Mouse (Mus musculus) heart, embryonic 13.5 days (tissue): ENCODE results near the gene Zfp213. TPM values are rescaled to one million over a fixed set of nuclear protein-coding genes. Genes with fewer than 3 reads are reported as not detected.
"Not testable (repeated sequence)": the region's sequence is repeated elsewhere in the genome, so short reads cannot be mapped to it uniquely, and the experiment has no call there.

Experiments used
- ATAC-seq: fragments of 200-750 bp; cut with Nextera tagmentation; 2 replicates; pipeline ENCODE4 v1.8.0; 2017; ENCODE audit warnings: moderate TSS enrichment; ENCODE audit not compliant: insufficient number of reproducible peaks, low FRiP score, low TSS enrichment; ENCODE audit errors: extremely low read depth
- H3K27ac ChIP-seq: fragments of 300-500 bp; sonication (generic); replicated peaks from 2 replicates; pipeline ENCODE4 v1.5.1; 2015; ENCODE audit warnings: moderate library complexity, mild to moderate bottlenecking, inconsistent platforms
- H3K27me3 ChIP-seq: fragments of 300-500 bp; sonication (generic); replicated peaks from 2 replicates; pipeline ENCODE4 v1.6.1; 2015; ENCODE audit warnings: mild to moderate bottlenecking, inconsistent platforms
- H3K36me3 ChIP-seq: fragments of 300-500 bp; sonication (generic); 2 replicates; pipeline ENCODE4 v1.6.1; 2015; ENCODE audit warnings: mild to moderate bottlenecking, inconsistent platforms
- H3K4me1 ChIP-seq: fragments of 300-500 bp; sonication (generic); 2 replicates; pipeline ENCODE4 v1.6.1; 2015; ENCODE audit warnings: inconsistent platforms
- H3K4me2 ChIP-seq: fragments of 300-500 bp; sonication (generic); 2 replicates; pipeline ENCODE4 v1.6.1; 2015; ENCODE audit warnings: inconsistent platforms, mild to moderate bottlenecking, moderate library complexity
- H3K4me3 ChIP-seq: fragments of 300-500 bp; sonication (generic); 2 replicates; pipeline ENCODE4 v1.5.1; 2015; ENCODE audit warnings: moderate library complexity, mild to moderate bottlenecking, inconsistent platforms
- H3K9ac ChIP-seq: fragments of 300-500 bp; sonication (generic); 2 replicates; pipeline ENCODE4 v1.6.1; 2015; ENCODE audit warnings: inconsistent platforms, mild to moderate bottlenecking, moderate library complexity
- H3K9me3 ChIP-seq: fragments of 300-500 bp; sonication (generic); 2 replicates; pipeline ENCODE4 v1.6.1; 2016; ENCODE audit warnings: inconsistent platforms
- WGBS: fragments of 180-500 bp; shearing (Covaris S2); methylation state at CpG from one replicate; pipeline ENCODE4 v1.1.7; 2015; ENCODE audit warnings: mixed read lengths; 5-methylcytosine and 5-hydroxymethylcytosine counted together
- polyA plus RNA-seq: library from polyadenylated mRNA; unstranded; fragments of >200 nt; fragmentation: Nextera tagmentation; extraction: Ambion mirVana; gene quantifications from 2 replicates; pipeline ENCODE4 v1.2.1, GENCODE M21; 2015

Gene Zfp213
- polyA plus RNA-seq, 1 experiment from 2014 or later, result 12.7 TPM

DNA sequence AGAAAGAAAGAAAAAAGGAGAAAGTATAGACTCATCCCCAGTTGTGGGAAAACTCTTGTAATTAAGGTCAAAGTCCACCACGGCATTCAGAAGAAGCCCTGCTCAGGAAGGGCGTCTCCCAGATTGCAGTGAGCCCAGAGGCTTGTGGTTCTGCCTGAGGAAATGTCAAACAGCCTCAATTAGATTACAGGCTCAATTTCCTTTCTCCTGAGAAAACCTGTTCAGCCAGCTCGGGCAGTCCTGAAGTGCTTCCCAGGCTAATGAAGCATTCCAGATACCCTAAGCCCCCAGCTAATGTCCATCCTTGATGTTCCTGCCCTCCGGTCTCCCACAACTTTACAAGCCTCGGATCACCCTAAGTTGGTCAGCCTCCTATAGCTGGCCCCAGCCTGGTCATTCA is 20.7 kb downstream of the Zfp213 start:
- H3K4me1 ChIP-seq, result peaks cover 17% of the 10 kb centered on the region
- ATAC-seq, result no peak
- no peaks in the 10 kb centered on the region for H3K36me3 ChIP-seq
- H3K4me2 ChIP-seq, result no peak overlapping the region
- H3K27me3 ChIP-seq, result peaks cover 37% of the 10 kb centered on the region
- 43% methylated on average over 5 of the region's 5 CpGs for WGBS
- H3K9ac ChIP-seq, result no peak overlapping the region
- no peak overlapping the region for H3K4me3 ChIP-seq
- H3K9me3 ChIP-seq, result no peaks in the 10 kb centered on the region
- no peak overlapping the region for H3K27ac ChIP-seq

DNA sequence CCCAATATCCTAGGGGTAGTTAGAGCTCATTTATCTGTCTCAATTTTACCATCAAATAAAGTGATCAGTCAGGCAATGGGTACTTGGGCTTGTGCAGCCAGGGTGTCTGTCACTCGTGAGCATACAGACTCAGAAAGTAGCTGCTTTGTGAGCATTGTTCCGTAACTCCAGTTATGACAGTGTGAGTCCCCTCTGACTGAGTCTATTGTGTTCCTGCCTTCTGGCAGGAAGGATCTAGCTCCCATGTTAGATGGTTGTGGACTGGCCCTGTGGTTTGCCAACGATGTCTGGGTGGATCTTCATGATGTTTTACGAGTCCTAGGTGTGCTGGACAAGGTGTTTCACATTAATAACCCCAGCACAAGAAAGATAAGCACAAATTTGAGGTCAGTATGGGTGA is 21.2 kb downstream of the Zfp213 start:
- Histone ChIP-seq H3K4me1 (peaks cover 20% of the 10 kb centered on the region), H3K4me2 (peak overlapping the region; percentile 65), H3K4me3 (peak overlapping the region; percentile 45; the same call in 1 of the 2 replicates), H3K9ac (no peak overlapping the region), H3K27me3 (peaks cover 42% of the 10 kb centered on the region), H3K36me3 (no peaks in the 10 kb centered on the region), H3K27ac (no peak overlapping the region), H3K9me3 (no peaks in the 10 kb centered on the region)
- no peak for ATAC-seq
- WGBS, result 48% methylated on average over 4 of the region's 4 CpGs

DNA sequence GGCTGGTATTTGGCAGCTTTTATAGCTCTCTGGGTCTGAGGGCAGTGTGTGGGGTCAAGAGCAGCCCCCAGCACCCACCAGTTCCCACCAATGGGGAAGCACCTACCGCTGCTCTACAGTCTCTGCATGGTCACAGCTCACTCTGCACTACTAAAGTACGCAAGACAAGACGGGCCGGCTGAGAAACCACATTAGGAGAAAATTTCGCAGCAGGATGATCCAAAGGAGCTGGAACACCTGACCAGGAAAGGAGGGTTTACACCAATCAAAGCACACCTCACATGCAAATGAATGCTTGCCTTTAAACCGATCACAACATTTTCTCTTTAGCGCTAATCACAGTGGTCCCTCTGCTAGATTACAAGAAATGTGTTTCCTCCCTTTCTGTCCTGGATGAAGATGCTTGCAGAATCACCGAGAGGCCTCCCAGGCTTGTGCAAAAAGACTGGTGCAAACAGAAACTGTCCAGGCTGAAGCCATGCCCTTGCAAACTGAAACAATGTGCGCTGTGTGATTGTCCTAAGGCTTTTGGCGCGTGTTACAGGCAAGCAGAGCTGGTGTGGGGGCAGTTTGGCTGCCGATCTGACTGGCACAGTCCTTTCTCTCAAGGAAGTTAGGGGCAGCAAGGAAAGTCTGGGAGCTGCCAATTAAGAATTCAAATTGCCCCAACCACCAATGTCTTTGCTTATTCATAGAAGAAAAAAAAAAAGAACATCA is 21.9 kb downstream of the Zfp213 start:
- H3K36me3 ChIP-seq, result no peaks in the 10 kb centered on the region
- peaks cover 27% of the 10 kb centered on the region for H3K4me1 ChIP-seq
- H3K9ac ChIP-seq, result peak overlapping the region; percentile 69
- no peak for ATAC-seq
- H3K27ac ChIP-seq, result no peak overlapping the region
- H3K27me3 ChIP-seq, result peaks cover 49% of the 10 kb centered on the region
- H3K4me3 ChIP-seq, result peak overlapping the region; percentile 45
- no peaks in the 10 kb centered on the region for H3K9me3 ChIP-seq
- peak overlapping the region; percentile 65 for H3K4me2 ChIP-seq
- 16% methylated on average over 12 of the region's 12 CpGs for WGBS

DNA sequence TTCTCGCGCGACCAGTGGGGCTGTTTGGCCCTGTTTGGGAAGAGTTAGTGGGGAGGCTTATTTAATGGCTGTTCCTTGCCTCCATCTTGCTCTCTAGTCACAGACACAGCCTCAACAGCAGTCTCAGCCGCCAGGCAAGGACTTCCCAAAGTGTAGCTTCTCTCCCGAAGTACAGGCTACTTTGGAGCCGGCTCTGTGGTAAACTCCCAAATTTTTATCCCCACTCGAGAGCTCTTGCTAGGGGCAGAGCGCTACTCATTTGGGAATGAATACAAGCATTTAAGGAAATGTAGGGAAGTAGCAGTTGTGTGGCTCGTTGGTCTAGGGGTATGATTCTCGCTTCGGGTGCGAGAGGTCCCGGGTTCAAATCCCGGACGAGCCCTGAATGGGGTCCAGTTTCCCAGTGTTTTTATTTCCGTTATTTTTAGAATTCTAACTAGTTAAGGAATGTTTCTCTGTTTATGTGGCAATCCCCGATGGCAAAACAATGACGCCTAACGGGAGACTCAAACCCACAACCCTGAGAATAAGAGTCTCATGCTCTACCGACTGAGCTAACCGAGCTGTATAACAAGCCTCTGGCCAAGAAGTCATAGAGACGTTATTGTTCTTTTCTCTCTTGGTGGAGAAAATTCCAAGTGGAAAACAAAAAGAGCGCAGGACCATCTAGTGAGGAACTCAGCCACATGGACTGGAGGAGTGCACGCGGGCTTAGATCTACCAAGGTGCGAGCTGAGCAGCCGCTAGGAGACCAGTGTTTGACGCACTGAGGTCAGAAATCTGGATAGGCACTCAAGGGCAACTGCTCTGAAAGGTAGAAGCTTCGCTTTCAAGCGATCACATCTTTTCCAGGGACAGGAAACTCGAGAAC is 23.2 kb downstream of the Zfp213 start:
- peak overlapping the region; percentile 34 for H3K4me3 ChIP-seq
- no peaks in the 10 kb centered on the region for H3K36me3 ChIP-seq
- H3K4me2 ChIP-seq, result peak overlapping the region; percentile 46
- H3K9ac ChIP-seq, result no peak overlapping the region
- ATAC-seq, result no peak
- no peaks in the 10 kb centered on the region for H3K9me3 ChIP-seq
- H3K27ac ChIP-seq, result no peak overlapping the region
- 16% methylated on average over 31 of the region's 31 CpGs for WGBS
- peaks cover 28% of the 10 kb centered on the region for H3K4me1 ChIP-seq
- H3K27me3 ChIP-seq, result peaks cover 54% of the 10 kb centered on the region

DNA sequence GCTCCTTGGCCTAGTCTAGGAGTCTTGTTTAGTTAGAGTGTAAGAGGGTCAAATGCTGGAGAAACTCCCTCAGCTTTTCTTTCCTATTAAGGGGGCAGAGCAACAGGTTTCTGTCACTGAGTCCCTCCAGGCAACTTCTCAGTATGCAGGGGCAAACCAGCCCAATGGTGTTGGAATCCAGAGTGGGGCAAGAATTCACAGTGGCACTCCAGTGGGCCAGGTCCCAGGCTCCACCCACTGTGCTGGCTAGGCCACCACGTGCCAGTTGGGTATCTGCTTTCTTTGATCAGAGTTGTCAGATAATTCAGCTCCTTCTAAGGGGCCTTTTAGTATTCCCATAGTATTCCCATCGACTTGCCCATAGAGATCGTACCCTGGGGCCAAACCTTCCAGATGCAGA is 23.9 kb downstream of the Zfp213 start:
- Histone ChIP-seq H3K36me3 (no peaks in the 10 kb centered on the region), H3K4me1 (peaks cover 28% of the 10 kb centered on the region), H3K9ac (no peak overlapping the region), H3K27me3 (peaks cover 54% of the 10 kb centered on the region), H3K4me2 (peak overlapping the region; percentile 46), H3K27ac (no peak overlapping the region), H3K9me3 (no peaks in the 10 kb centered on the region), H3K4me3 (peak overlapping the region; percentile 34; the same call in 1 of the 2 replicates)
- WGBS, result 40% methylated on average over 3 of the region's 3 CpGs
- ATAC-seq, result no peak

DNA sequence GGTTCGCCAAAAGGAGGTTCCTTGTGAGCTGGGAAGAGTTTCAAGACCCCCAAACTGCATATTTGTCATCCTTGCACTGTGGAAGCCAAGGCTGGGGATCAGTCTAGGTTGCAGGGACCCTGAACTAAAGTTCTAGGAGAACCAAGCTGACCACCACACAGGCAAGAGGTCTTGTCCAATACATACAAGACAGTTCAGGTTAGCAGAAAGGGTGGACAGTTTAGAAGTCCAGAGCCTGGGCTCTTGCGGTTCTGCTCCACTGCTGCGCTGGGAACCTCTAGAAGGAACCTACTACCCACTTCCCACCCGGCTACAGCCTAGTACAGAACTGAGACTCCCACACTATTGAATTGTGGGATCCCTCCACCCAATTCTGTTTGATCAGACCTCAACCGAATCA is 24.4 kb downstream of the Zfp213 start:
- Histone ChIP-seq H3K36me3 (no peaks in the 10 kb centered on the region), H3K27ac (no peak overlapping the region), H3K4me3 (no peak overlapping the region), H3K9me3 (no peaks in the 10 kb centered on the region), H3K27me3 (peaks cover 58% of the 10 kb centered on the region), H3K4me1 (peaks cover 31% of the 10 kb centered on the region), H3K4me2 (no peak overlapping the region), H3K9ac (no peak overlapping the region)
- WGBS, result 93% methylated on average over 5 of the region's 5 CpGs
- ATAC-seq, result no peak

DNA sequence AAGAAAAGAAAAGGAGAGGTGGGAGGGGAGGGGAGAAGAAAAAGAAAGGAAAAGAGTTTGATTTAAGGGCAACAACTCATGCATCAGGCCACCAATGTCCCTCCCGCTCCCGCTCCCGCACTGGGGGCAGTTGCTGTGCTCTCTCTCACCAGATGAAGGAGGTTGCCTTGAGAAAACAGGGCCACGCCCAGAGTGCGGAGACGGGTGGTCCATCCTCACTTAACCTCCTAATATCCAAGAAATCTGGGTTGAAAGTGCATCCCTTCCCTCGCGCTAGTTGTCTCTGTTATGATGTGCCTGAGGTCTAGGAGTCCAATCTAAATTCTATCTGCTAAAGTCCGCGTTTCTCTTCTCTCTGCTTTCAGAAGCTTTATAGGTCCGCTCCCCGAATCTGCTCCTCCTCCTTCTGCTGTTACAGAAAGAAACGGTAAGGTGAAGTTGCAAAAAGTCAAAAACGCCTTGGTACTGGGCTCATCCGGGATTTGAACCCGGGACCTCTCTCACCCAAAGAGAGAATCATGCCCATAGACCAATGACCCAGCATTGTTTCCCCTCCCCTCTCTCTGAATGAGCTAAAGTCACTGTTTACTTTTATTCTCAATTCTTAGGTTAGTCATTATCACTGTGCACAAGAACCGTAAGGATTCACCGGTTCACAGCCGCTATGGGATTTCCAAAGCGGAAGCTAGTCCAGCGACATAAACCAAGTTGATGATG is 25.6 kb downstream of the Zfp213 start:
- Histone ChIP-seq H3K4me2 (peak overlapping the region; percentile 69), H3K4me1 (peaks cover 34% of the 10 kb centered on the region), H3K9me3 (no peaks in the 10 kb centered on the region), H3K36me3 (no peaks in the 10 kb centered on the region), H3K27me3 (peaks cover 66% of the 10 kb centered on the region), H3K27ac (no peak overlapping the region), H3K4me3 (peak overlapping the region; percentile 46), H3K9ac (peak overlapping the region; percentile 65)
- ATAC-seq, result no peak
- 9% methylated on average over 21 of the region's 21 CpGs for WGBS

DNA sequence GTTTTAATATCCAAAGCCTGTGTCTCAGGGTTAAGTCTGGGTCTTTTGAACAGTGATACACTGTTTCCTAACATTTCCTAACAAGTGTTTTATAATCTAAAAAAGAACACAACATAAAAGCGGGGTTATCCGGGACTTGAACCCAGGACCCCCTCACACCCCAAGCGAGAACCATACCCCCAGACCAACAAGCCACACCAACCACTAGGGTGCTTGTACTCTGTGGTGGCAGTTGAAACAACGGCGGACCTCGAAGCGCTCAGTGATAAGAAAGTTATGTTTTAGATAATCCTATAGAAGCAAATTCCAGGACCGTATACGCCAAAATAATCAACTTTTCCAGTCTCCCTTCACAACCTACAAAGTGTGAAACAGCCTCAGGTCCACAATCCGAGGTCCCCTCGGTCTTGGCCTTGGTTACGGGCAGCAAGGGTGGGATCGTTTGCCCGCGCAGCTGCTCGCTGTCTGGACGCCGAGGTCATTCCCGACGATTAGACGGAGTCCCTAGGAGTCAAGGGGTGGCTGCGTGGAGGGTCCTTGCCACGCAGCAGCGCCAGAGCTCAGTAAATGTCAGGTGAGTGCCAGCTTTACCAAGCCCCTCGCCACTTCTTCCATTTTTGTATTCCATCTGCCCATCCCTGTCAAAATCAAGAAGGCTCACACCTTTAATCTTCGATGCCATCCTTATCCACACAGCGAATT is 26.3 kb downstream of the Zfp213 start:
- no peak overlapping the region for H3K27ac ChIP-seq
- H3K4me3 ChIP-seq, result peak overlapping the region; percentile 46
- peaks cover 66% of the 10 kb centered on the region for H3K27me3 ChIP-seq
- WGBS, result 6% methylated on average over 27 of the region's 27 CpGs
- ATAC-seq, result no peak
- peaks cover 31% of the 10 kb centered on the region for H3K4me1 ChIP-seq
- H3K9me3 ChIP-seq, result no peaks in the 10 kb centered on the region
- peak overlapping the region; percentile 69 for H3K4me2 ChIP-seq
- H3K9ac ChIP-seq, result peak overlapping the region; percentile 65
- no peaks in the 10 kb centered on the region for H3K36me3 ChIP-seq

DNA sequence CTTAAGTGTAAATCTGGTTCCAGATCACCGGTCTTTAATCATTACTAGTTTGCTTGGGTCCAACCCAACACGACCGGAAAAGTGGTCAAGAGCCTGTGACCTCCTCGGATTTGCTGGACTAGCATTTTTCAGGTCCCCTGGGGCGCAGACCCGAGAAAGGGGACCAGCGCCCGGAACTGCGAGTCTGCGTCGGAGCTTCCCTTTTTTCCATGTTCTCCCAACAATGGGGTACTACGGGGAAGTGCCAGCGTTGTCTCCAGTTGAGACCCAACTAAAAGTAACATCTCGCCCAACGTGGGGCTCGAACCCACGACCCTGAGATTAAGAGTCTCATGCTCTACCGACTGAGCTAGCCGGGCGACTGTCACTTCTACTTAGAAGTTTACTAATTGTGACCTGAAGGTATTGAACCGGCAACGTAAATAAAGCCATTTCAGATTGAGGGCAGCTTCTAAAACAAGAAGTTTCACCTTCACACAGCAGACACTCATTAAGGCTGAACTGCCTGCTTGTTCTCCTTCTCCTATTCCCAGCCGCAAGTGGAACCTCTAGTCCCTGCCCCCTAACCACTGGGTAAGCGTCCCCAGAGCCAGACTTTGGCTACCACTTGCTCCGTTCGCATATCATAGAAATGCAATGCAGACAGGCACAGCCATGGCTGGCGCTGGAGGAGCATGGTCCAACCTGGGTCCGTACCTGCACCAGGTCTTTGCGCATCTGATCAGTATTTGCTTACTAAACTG is 28.8 kb downstream of the Zfp213 start:
- ATAC-seq, result not testable (repeated sequence)
- under 1% methylated on average over 17 of the region's 29 CpGs for WGBS

More for the DNA sequence above, 28.8 kb downstream of the Zfp213 start:
- H3K4me1 ChIP-seq, result peaks cover 23% of the 10 kb centered on the region
- peak overlapping the region; percentile 32 for H3K4me3 ChIP-seq
- H3K36me3 ChIP-seq, H3K9ac ChIP-seq, H3K9me3 ChIP-seq, H3K27ac ChIP-seq: not testable (repeated sequence)
- H3K4me2 ChIP-seq, result peak overlapping the region; percentile 56
- H3K27me3 ChIP-seq, result peaks cover 52% of the 10 kb centered on the region
